Mouse (Mus musculus) megakaryocyte progenitor cell, adult 5-6 weeks (primary cell): ENCODE results near the gene Insl3. TPM values are rescaled to one million over a fixed set of nuclear protein-coding genes. Genes with fewer than 3 reads are reported as not detected.

Experiments
- total RNA-seq, 2 experiments: library from RNA; stranded (forward) in 1 of 2; stranded (reverse) in 1 of 2; fragments of 157-497, 149-512 nt in 1 of 2; fragments of 200-1000 nt in 1 of 2; gene quantifications; 2 replicates each; pipeline versions ENCODE4 v1.2.3 to v1.2.4; 2015 to 2017

Insl3 gene
- total RNA-seq, 2 experiments from 2014 or later: 1.2 to 7.2 TPM

Other genes starting within 250 kb of the Insl3 start
- gene Abhd8, start 225.6 kb upstream of the Insl3 start, total RNA-seq (2015): 2.3 and 3.1 TPM in 2 replicates
- gene Abhd8, start 225.6 kb upstream of the Insl3 start, total RNA-seq (2017): 8.2 and 8.3 TPM in 2 replicates
- gene Mrpl34, start 224.3 kb upstream of the Insl3 start, total RNA-seq (2015): 60.0 and 66.1 TPM in 2 replicates
- gene Mrpl34, start 224.3 kb upstream of the Insl3 start, total RNA-seq (2017): 50.2 and 53.6 TPM in 2 replicates
- gene Dda1, start 220.0 kb upstream of the Insl3 start, total RNA-seq (2015): 32.3 and 37.0 TPM in 2 replicates
- gene Dda1, start 220.0 kb upstream of the Insl3 start, total RNA-seq (2017): 14.1 and 14.7 TPM in 2 replicates
- 0.22 and 0.64 TPM in 2 replicates for gene Ano8, start 203.3 kb upstream of the Insl3 start, total RNA-seq (2015)
- gene Ano8, start 203.3 kb upstream of the Insl3 start, total RNA-seq (2017): 3.1 and 3.6 TPM in 2 replicates
- 5.9 TPM in 2 replicates for gene Gtpbp3, start 201.1 kb upstream of the Insl3 start, total RNA-seq (2015)
- gene Gtpbp3, start 201.1 kb upstream of the Insl3 start, total RNA-seq (2017): 23.4 and 26.5 TPM in 2 replicates
- 0.67 and 0.76 TPM in 2 replicates for gene Plvap, start 177.5 kb upstream of the Insl3 start, total RNA-seq (2015)
- 0.71 and 2.7 TPM in 2 replicates for gene Plvap, start 177.5 kb upstream of the Insl3 start, total RNA-seq (2017)
- gene Ccdc194, start 163.5 kb upstream of the Insl3 start, total RNA-seq (2015): 0.07 TPM in 1 of 2 replicates, not detected in the other
- gene Ccdc194, start 163.5 kb upstream of the Insl3 start, total RNA-seq (2017): not detected in 2 replicates
- gene Bst2, start 151.8 kb upstream of the Insl3 start, total RNA-seq (2015): 11.3 and 15.7 TPM in 2 replicates
- gene Bst2, start 151.8 kb upstream of the Insl3 start, total RNA-seq (2017): 50.9 and 62.2 TPM in 2 replicates
- gene Mvb12a, start 146.3 kb upstream of the Insl3 start, total RNA-seq (2015): 45.4 and 49.8 TPM in 2 replicates
- 65.6 and 76.6 TPM in 2 replicates for gene Mvb12a, start 146.3 kb upstream of the Insl3 start, total RNA-seq (2017)
- gene Tmem221, start 130.3 kb upstream of the Insl3 start, total RNA-seq (2015): 0.17 TPM in 1 of 2 replicates, not detected in the other
- not detected in 2 replicates for gene Tmem221, start 130.3 kb upstream of the Insl3 start, total RNA-seq (2017)
- gene Nxnl1, start 122.6 kb upstream of the Insl3 start, total RNA-seq (2015): not detected in 2 replicates
- gene Nxnl1, start 122.6 kb upstream of the Insl3 start, total RNA-seq (2017): not detected in 2 replicates
- gene Slc27a1, start 120.3 kb upstream of the Insl3 start, total RNA-seq (2015): 3.6 TPM in 2 replicates
- gene Slc27a1, start 120.3 kb upstream of the Insl3 start, total RNA-seq (2017): 3.5 and 3.8 TPM in 2 replicates
- gene Pgls, start 97.0 kb upstream of the Insl3 start, total RNA-seq (2015): 116 and 134 TPM in 2 replicates
- gene Pgls, start 97.0 kb upstream of the Insl3 start, total RNA-seq (2017): 128 and 131 TPM in 2 replicates
- 6.5 and 10.2 TPM in 2 replicates for gene Fam129c, start 91.6 kb upstream of the Insl3 start, total RNA-seq (2015)
- 1.00 and 5.3 TPM in 2 replicates for gene Fam129c, start 91.6 kb upstream of the Insl3 start, total RNA-seq (2017)
- gene Colgalt1, start 78.2 kb upstream of the Insl3 start, total RNA-seq (2015): 54.0 and 63.0 TPM in 2 replicates
- 62.0 and 67.2 TPM in 2 replicates for gene Colgalt1, start 78.2 kb upstream of the Insl3 start, total RNA-seq (2017)
- gene Unc13a, start 17.5 kb upstream of the Insl3 start, total RNA-seq (2015): 0.64 and 1.8 TPM in 2 replicates
- 0.79 and 0.98 TPM in 2 replicates for gene Unc13a, start 17.5 kb upstream of the Insl3 start, total RNA-seq (2017)
- gene Jak3, start 12.9 kb upstream of the Insl3 start, total RNA-seq (2015): 9.3 and 11.8 TPM in 2 replicates
- 7.7 and 9.9 TPM in 2 replicates for gene Jak3, start 12.9 kb upstream of the Insl3 start, total RNA-seq (2017)
- gene B3gnt3, start 12.6 kb downstream of the Insl3 start, total RNA-seq (2015): 0.15 and 0.54 TPM in 2 replicates
- 0.12 and 0.34 TPM in 2 replicates for gene B3gnt3, start 12.6 kb downstream of the Insl3 start, total RNA-seq (2017)
- 49.8 and 51.5 TPM in 2 replicates for gene Fcho1, start 36.5 kb downstream of the Insl3 start, total RNA-seq (2015)
- gene Fcho1, start 36.5 kb downstream of the Insl3 start, total RNA-seq (2017): 83.6 and 91.1 TPM in 2 replicates
- gene Zfp709, start 192.8 kb downstream of the Insl3 start, total RNA-seq (2015): 4.8 and 7.9 TPM in 2 replicates
- 7.6 and 10.5 TPM in 2 replicates for gene Zfp709, start 192.8 kb downstream of the Insl3 start, total RNA-seq (2017)
- gene Zfp882, start 219.4 kb downstream of the Insl3 start, total RNA-seq (2015): 3.9 and 5.9 TPM in 2 replicates
- gene Zfp882, start 219.4 kb downstream of the Insl3 start, total RNA-seq (2017): 5.2 and 7.0 TPM in 2 replicates
- gene Zfp617, start 219.4 kb downstream of the Insl3 start, total RNA-seq (2015): 19.6 and 21.4 TPM in 2 replicates
- gene Zfp617, start 219.4 kb downstream of the Insl3 start, total RNA-seq (2017): 9.7 and 12.6 TPM in 2 replicates